Mouse (Mus musculus) forebrain, embryonic 15.5 days (tissue): ENCODE measurements around the gene Aurkb. TPM values are rescaled to one million over a fixed set of nuclear protein-coding genes. Genes with fewer than 3 reads are reported as not detected.

Experiments
- ATAC-seq: fragments of 200-750 bp; cut with Nextera tagmentation; replicated peaks from 2 replicates; pipeline ENCODE4 v1.8.0; 2017; ENCODE audit warnings: mild to moderate bottlenecking, moderate TSS enrichment, moderate library complexity
- H3K27ac ChIP-seq: fragments of 300-500 bp; sonication (generic); replicated peaks from 2 replicates; pipeline ENCODE4 v1.5.1; 2015; ENCODE audit warnings: mild to moderate bottlenecking, inconsistent platforms
- H3K27me3 ChIP-seq: fragments of 300-500 bp; sonication (generic); 2 replicates; pipeline ENCODE4 v1.6.1; 2015; ENCODE audit warnings: inconsistent platforms
- H3K36me3 ChIP-seq: fragments of 300-500 bp; sonication (generic); 2 replicates; pipeline ENCODE4 v1.6.1; 2015; ENCODE audit warnings: mild to moderate bottlenecking, inconsistent platforms
- H3K4me1 ChIP-seq: fragments of 300-500 bp; sonication (generic); 2 replicates; pipeline ENCODE4 v1.6.1; 2015; ENCODE audit warnings: inconsistent platforms
- H3K4me2 ChIP-seq: fragments of 300-500 bp; sonication (generic); replicated peaks from 2 replicates; pipeline ENCODE4 v1.6.1; 2015; ENCODE audit warnings: mild to moderate bottlenecking, inconsistent platforms
- H3K4me3 ChIP-seq: fragments of 300-500 bp; sonication (generic); 2 replicates; pipeline ENCODE4 v1.5.1; 2015; ENCODE audit warnings: mild to moderate bottlenecking, inconsistent platforms
- H3K9ac ChIP-seq: fragments of 300-500 bp; sonication (generic); replicated peaks from 2 replicates; pipeline ENCODE4 v1.6.1; 2015; ENCODE audit warnings: mild to moderate bottlenecking, inconsistent platforms
- H3K9me3 ChIP-seq: fragments of 300-500 bp; sonication (generic); 2 replicates; pipeline ENCODE4 v1.6.1; 2016; ENCODE audit warnings: inconsistent platforms
- WGBS: fragments of 180-500 bp; shearing (Covaris S2); methylation state at CpG from one replicate; pipeline ENCODE4 v1.1.7; 2015; ENCODE audit warnings: mixed read lengths; 5-methylcytosine and 5-hydroxymethylcytosine counted together
- polyA plus RNA-seq: library from polyadenylated mRNA; unstranded; fragments of >200 nt; fragmentation: Nextera tagmentation; extraction: Ambion mirVana; gene quantifications from 2 replicates; pipeline ENCODE4 v1.2.1, GENCODE M21; 2015

Gene Aurkb
- polyA plus RNA-seq, 1 experiment from 2014 or later: 68.3 TPM

DNA sequence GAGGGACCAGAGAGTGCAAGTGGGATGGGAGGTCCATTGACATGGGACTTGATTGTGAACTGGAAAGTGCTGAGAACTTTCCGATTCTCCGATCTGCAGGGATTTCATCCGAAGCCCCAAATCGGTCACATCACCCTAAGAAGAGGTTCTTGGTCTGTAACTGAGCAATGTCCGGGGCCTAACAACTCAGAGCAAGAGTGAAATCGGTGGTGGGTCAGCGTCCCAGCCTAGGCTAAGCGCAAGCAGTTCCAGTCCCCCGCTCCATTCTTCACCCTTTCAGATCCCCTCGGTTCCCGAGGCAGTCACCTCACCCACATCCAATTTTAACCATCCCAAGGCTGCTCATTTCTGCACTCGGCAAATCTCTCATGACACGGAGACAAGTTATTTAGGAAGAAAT, 24.6 kb downstream of the Aurkb start:
- Histone ChIP-seq H3K4me2 (peak overlapping the region; percentile 56), H3K27ac (peak overlapping the region; percentile 89), H3K9me3 (no peaks in the 10 kb centered on the region), H3K36me3 (no peaks in the 10 kb centered on the region), H3K4me1 (peaks cover 50% of the 10 kb centered on the region), H3K4me3 (peak overlapping the region; percentile 61), H3K27me3 (no peaks in the 10 kb centered on the region), H3K9ac (peak overlapping the region; percentile 81)
- ATAC-seq: no peak
- WGBS: under 1% methylated on average over 13 of the region's 13 CpGs

DNA sequence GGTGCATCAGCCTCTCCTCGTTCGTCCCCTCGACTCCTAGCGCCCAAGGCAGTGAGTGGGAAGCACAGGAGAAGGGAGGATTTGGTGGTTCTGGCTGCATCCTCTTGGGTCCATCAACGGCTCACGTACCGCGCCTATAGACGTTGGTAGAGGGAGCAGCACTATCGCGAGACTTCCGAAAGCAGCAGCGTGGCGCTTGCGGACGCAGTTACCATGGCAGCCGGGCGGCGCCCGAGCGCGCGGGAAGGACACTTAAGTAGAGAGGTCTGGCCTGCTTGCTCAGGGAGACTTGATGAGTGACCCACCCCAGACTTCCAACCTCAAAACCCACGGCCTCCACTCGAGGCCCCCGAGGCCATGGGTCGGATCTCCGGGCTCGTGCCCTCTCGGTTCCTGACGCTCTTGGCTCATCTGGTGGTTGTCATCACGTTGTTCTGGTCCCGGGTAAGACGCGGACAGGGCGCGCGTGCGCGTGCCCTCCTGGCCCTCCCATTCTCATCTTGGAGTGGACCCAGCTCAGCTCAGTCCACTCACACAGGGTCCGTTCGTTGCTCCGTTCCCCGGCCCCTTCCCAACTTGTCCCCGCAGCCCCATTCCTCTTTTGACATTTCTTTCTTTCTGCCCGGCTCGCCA, 25.3 kb downstream of the Aurkb start, which contains the start of gene Tmem107:
Gene Tmem107, plus strand, starts transcription at position 217 of the 633 bp plus-strand sequence.
- Histone ChIP-seq H3K9me3 (no peaks in the 10 kb centered on the region), H3K4me2 (peak within 1 kb of the TSS; percentile 56), H3K4me1 (peaks cover 49% of the 10 kb centered on the region), H3K27me3 (no peaks in the 10 kb centered on the region), H3K9ac (peak within 1 kb of the TSS; percentile 81), H3K4me3 (peak within 1 kb of the TSS; percentile 61), H3K27ac (peak within 1 kb of the TSS; percentile 89), H3K36me3 (no peaks in the 10 kb centered on the region)
- peak; percentile 86 for ATAC-seq
- under 1% methylated on average over 47 of the region's 47 CpGs for WGBS

DNA sequence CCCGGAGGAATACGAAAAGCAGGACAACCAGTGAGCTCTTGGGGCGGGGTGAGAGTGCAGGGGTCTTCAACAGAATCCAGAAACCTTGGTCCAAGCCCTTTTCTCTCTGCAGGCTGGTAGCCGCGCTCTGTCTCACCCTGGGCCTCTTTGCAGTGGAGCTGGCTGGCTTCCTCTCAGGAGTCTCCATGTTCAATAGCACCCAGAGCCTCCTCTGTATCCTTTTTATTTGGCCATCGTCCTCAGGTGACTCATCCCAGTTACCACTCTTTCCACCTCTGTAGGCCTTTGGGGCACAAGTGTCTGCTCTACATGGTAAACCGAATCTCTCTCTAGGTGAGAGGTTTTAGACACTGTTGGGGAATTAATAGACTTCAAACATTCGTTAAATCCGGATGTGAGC, 25.8 kb downstream of the Aurkb start:
- Histone ChIP-seq H3K4me1 (peaks cover 43% of the 10 kb centered on the region), H3K27me3 (no peaks in the 10 kb centered on the region), H3K9me3 (no peaks in the 10 kb centered on the region), H3K27ac (peak overlapping the region; percentile 89), H3K9ac (peak overlapping the region; percentile 81), H3K4me2 (peak overlapping the region; percentile 56), H3K36me3 (no peaks in the 10 kb centered on the region), H3K4me3 (peak overlapping the region; percentile 61)
- no peak for ATAC-seq
- WGBS: 22% methylated on average over 9 of the region's 9 CpGs

GRCm38 (mm10) chr11:69072234-69072633, 26.8 kb downstream of the Aurkb start:
- Histone ChIP-seq H3K27me3 (no peaks in the 10 kb centered on the region), H3K4me3 (peak overlapping the region; percentile 61), H3K9me3 (no peaks in the 10 kb centered on the region), H3K27ac (peak overlapping the region; percentile 97), H3K4me2 (peak overlapping the region; percentile 59), H3K9ac (peak overlapping the region; percentile 62), H3K36me3 (no peaks in the 10 kb centered on the region), H3K4me1 (peaks cover 34% of the 10 kb centered on the region)
- 86% methylated on average over 11 of the region's 11 CpGs for WGBS
- no peak for ATAC-seq

GRCm38 (mm10) chr11:69072666-69073064, 27.2 kb downstream of the Aurkb start:
- H3K4me1 ChIP-seq: peaks cover 34% of the 10 kb centered on the region
- WGBS: 3% methylated on average over 9 of the region's 9 CpGs
- no peaks in the 10 kb centered on the region for H3K27me3 ChIP-seq
- peak; percentile 20; the same call in 1 of the 2 replicates for ATAC-seq
- peak overlapping the region; percentile 62 for H3K9ac ChIP-seq
- H3K4me3 ChIP-seq: peak overlapping the region; percentile 40
- H3K36me3 ChIP-seq: no peaks in the 10 kb centered on the region
- peak overlapping the region; percentile 97 for H3K27ac ChIP-seq
- no peaks in the 10 kb centered on the region for H3K9me3 ChIP-seq
- H3K4me2 ChIP-seq: peak overlapping the region; percentile 59

DNA sequence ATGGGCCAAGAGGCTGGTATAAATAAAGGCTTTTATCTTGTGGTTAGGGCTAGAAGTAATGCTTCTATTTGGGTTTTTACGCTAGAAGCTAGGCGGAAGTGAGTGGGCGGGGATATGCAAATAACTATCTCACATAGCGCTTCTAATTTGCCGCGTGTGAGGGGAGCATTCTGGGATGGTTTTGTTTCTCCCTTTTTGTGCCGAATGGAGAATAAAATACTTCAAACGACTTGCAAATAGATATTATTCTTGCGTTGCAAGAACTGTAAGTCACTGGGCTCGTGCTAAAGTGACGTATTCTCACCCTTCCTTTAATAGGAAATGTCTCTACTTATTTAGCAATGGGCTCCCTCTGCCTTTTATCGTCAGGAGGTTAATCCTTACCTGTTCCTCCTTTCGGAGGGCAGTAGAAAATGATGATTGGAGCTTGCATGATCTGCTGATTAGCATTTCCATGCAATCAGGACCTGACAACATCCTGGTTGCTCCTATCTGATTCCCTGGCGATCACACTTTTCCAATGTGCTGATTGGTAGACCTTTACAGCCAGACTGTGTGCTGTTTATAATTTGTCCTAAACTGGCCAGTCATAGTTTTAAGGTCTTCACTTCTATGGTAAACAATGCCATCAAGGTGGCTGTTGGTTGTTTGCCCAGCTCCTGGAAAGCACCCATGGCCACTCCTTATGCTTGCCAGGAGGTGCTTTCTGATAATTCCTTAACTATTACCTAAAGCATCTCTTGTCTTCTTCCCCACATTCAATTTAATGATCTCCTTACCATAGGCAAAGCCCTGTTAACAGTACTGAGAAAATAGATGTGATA, 27.8 kb downstream of the Aurkb start:
- peak overlapping the region; percentile 62 for H3K9ac ChIP-seq
- H3K36me3 ChIP-seq: no peaks in the 10 kb centered on the region
- WGBS: under 1% methylated on average over 14 of the region's 14 CpGs
- peak overlapping the region; percentile 59 for H3K4me2 ChIP-seq
- no peaks in the 10 kb centered on the region for H3K9me3 ChIP-seq
- H3K27me3 ChIP-seq: no peaks in the 10 kb centered on the region
- peaks cover 34% of the 10 kb centered on the region for H3K4me1 ChIP-seq
- peak overlapping the region; percentile 97 for H3K27ac ChIP-seq
- peak; percentile 63 for ATAC-seq
- peak overlapping the region; percentile 40 for H3K4me3 ChIP-seq

DNA sequence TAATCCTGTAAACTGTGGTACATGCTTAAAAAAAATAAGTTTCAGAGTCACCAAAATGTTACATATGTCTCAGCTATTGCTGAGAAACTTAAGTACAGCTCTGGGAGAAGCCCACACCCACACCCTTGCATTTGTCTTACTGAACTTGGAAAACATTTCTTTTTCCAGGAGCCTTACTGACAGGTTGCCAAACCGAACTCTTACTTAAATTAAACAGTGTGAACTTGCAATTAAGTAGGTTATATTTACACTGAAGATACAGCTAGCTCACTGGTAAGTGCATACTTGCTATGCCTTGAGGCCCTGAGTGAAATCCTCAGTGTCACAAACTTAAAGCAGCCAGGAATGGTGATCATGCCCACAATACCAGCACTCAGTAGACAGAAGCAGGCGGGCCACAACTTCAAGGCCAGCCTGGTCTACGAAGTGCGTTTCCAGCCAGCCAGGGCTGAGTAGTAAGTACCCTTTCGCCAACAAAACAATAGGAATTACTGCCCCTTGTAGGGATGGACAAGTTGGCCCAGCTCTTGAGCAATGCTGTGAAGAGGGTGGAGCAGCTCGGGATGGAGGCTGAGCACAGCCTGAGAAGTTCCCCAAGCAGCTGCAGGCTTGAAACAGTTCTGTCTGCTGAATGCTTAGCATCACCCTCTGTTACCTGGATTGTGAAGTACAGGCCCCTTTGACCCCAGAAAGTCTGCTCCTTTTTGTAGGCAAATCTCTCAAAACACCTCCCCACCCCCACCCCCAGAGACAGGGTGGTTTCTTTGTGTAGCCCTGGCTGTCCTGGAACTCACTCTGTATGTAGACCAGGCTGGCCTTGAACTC, 28.7 kb downstream of the Aurkb start:
- H3K4me3 ChIP-seq: peak overlapping the region; percentile 40; the same call in 1 of the 2 replicates

GRCm38 (mm10) chr11:69074776-69075069, 29.3 kb downstream of the Aurkb start:
- H3K4me3 ChIP-seq: no peak overlapping the region
- H3K36me3 ChIP-seq: no peaks in the 10 kb centered on the region
- H3K4me2 ChIP-seq: no peak overlapping the region
- whole genome bisulfite sequencing: 41% methylated on average over 2 of the region's 2 CpGs
- peak overlapping the region; percentile 97; the same call in 1 of the 2 replicates for H3K27ac ChIP-seq
- no peak for ATAC-seq
- no peaks in the 10 kb centered on the region for H3K27me3 ChIP-seq
- H3K9me3 ChIP-seq: no peaks in the 10 kb centered on the region
- no peak overlapping the region for H3K9ac ChIP-seq
- peaks cover 33% of the 10 kb centered on the region for H3K4me1 ChIP-seq

More for the DNA sequence above, 28.7 kb downstream of the Aurkb start:
- Histone ChIP-seq H3K9ac (peak overlapping the region; percentile 62; the same call in 1 of the 2 replicates), H3K36me3 (no peaks in the 10 kb centered on the region), H3K27ac (peak overlapping the region; percentile 97), H3K9me3 (no peaks in the 10 kb centered on the region), H3K4me2 (no peak overlapping the region), H3K27me3 (no peaks in the 10 kb centered on the region), H3K4me1 (peaks cover 34% of the 10 kb centered on the region)
- ATAC-seq: no peak
- WGBS: 33% methylated on average over 6 of the region's 6 CpGs

DNA sequence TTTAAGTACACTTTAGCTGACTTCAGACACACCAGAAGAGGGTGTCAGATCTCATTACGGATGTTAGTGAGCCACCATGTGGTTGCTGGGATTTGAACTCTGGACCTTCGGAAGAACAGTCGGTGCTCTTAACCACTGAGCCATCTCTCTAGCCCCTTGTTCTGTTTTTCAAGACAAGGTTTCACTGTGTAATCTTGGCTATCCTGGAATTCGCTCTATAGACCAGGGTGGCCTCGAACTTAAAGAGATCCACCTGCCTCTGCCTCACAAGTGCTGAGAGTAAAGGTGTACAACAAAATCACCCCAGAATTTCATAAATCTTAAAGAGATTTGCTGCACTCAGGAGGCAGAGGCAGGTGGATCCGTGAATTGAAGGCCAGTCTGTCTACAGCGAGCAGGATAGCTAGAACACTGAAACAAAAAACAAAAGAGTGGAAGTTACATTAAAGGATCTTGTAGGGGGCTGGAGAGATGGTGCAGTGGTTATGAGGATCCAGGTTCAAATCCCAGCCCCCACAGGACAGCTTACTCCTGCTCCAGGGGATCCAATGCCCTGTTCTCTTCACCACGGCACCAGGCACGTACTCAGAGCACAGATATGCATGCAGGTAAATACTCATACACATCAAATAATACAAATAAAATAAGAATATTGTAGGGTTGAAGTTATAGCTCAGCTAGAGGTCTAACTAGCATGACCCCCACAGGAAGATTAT, 30.5 kb downstream of the Aurkb start:
- ATAC-seq: no peak
- Histone ChIP-seq H3K4me1 (peaks cover 29% of the 10 kb centered on the region), H3K9me3 (no peaks in the 10 kb centered on the region), H3K4me2 (no peak overlapping the region), H3K36me3 (no peaks in the 10 kb centered on the region), H3K27me3 (no peaks in the 10 kb centered on the region), H3K4me3 (no peak overlapping the region), H3K9ac (no peak overlapping the region), H3K27ac (no peak overlapping the region)
- WGBS: 39% methylated on average over 9 of the region's 9 CpGs

- H3K4me3 ChIP-seq: no peak overlapping the region
Measured at GRCm38 (mm10) chr11:69076572-69076971, 31.1 kb downstream of the Aurkb start.

DNA sequence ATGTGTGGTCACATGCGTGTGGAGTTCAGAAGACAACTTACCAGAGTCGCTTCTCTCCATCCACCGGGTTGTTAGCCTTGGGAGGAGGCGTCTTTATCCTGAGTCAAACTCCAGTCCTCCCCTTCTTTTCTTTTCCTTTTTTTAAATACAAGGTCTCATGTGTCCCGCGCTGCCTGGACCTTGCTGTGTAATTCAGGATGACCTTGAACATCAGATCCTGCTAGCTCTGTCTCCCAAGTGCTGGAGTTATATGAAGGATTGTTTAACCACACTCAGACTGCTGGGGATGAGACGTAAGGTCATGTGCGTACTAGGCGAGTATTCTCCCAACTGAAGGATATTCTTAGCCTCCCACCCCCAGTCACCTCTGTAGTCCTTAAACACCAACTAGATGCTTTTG, 31.9 kb downstream of the Aurkb start:
- WGBS: 86% methylated on average over 9 of the region's 9 CpGs
- no peaks in the 10 kb centered on the region for H3K9me3 ChIP-seq
- no peak overlapping the region for H3K27ac ChIP-seq
- no peaks in the 10 kb centered on the region for H3K27me3 ChIP-seq
- peaks cover 16% of the 10 kb centered on the region for H3K4me1 ChIP-seq
- no peak overlapping the region for H3K4me3 ChIP-seq
- no peaks in the 10 kb centered on the region for H3K36me3 ChIP-seq
- no peak overlapping the region for H3K4me2 ChIP-seq
- no peak overlapping the region for H3K9ac ChIP-seq
- ATAC-seq: no peak

More at GRCm38 (mm10) chr11:69076572-69076971, 31.1 kb downstream of the Aurkb start:
- Histone ChIP-seq H3K27me3 (no peaks in the 10 kb centered on the region), H3K36me3 (no peaks in the 10 kb centered on the region), H3K4me1 (peaks cover 23% of the 10 kb centered on the region), H3K27ac (no peak overlapping the region), H3K9ac (no peak overlapping the region), H3K9me3 (no peaks in the 10 kb centered on the region), H3K4me2 (no peak overlapping the region)
- WGBS: 55% methylated on average over 5 of the region's 5 CpGs
- ATAC-seq: no peak
